Mouse (Mus musculus) effector memory CD4-positive, alpha-beta T cell, adult 7 months (primary cell): ENCODE measurements around the gene Slc1a2. TPM values are rescaled to one million over a fixed set of nuclear protein-coding genes. Genes with fewer than 3 reads are reported as not detected.

Source experiments
- polyA plus RNA-seq: library from polyadenylated mRNA; unstranded; fragments of 100-300 nt; shearing (Covaris generic); gene quantifications from one replicate; pipeline ENCODE4 v1.2.1, GENCODE M21; 2017

Slc1a2 gene
- polyA plus RNA-seq: not detected

DNA sequence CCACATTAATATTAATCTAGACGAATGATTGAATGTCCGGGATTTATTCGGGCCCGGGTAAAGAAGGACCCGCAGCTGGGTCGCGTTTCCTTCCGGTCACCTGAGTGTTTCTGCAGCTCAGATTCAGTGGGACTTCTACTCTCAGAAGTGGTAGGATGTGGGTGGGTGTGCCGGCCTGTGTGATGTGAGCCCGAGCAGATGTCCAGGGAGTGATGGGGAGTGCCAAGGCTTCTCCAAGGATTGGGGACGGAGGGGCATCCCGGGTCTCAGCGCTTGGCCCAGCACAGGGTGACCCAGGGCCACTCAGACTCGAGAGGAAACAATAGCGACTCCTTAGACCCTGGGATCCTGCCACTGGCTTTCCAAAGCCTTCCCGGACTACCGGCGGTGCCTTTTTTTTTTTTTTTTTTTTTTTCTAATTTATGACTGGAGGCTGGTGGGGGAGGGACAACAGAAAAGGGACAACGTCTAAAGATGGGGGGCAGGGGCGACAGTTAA, at the start of gene Slc1a2:
Slc1a2 (plus strand) TSS at position 497 of the 498 bp plus-strand sequence.

Other genes starting within 250 kb of the Slc1a2 start
- not detected for gene Fjx1, start 206.2 kb upstream of the Slc1a2 start, polyA plus RNA-seq
- not detected for gene Pamr1, start 108.6 kb upstream of the Slc1a2 start, polyA plus RNA-seq
- 170 TPM for gene Cd44, start 243.0 kb downstream of the Slc1a2 start, polyA plus RNA-seq